Mouse (Mus musculus): ENCODE measurements around the gene Phf21a. TPM values are rescaled to one million over a fixed set of nuclear protein-coding genes. Genes with fewer than 3 reads are reported as not detected.
A peak's percentile ranks its signal among the peaks of the same experiment; 100 is the strongest.

The Phf21a gene
- polyA plus RNA-seq, 1 experiment from 2014 or later: 46.5 TPM

- Histone ChIP-seq H3K4me2 (no peak overlapping the region), H3K36me3 (peaks cover 24% of the 10 kb centered on the region), H3K4me3 (no peak overlapping the region), H3K27ac (no peak overlapping the region), H3K9me3 (no peaks in the 10 kb centered on the region), H3K9ac (no peak overlapping the region), H3K4me1 (peaks cover 8% of the 10 kb centered on the region), H3K27me3 (no peaks in the 10 kb centered on the region)
- no peak for ATAC-seq (ENCODE audit: insufficient number of reproducible peaks, insufficient read depth, low FRiP score, low TSS enrichment, low read depth)
- WGBS: 77% methylated on average over 3 of the region's 3 CpGs
Measured at GRCm38 (mm10) chr2:92316652-92317051, 223.7 kb downstream of the Phf21a start.

GRCm38 (mm10) chr2:92317228-92317627 lies 224.3 kb downstream of the Phf21a start:
- no peak for ATAC-seq (ENCODE audit: insufficient number of reproducible peaks, insufficient read depth, low FRiP score, low TSS enrichment, low read depth)
- no peak overlapping the region for H3K4me2 ChIP-seq
- H3K9ac ChIP-seq: no peak overlapping the region
- no peaks in the 10 kb centered on the region for H3K9me3 ChIP-seq
- no peaks in the 10 kb centered on the region for H3K27me3 ChIP-seq
- H3K27ac ChIP-seq: no peak overlapping the region
- peaks cover 8% of the 10 kb centered on the region for H3K4me1 ChIP-seq
- 82% methylated on average over 5 of the region's 5 CpGs for WGBS
- no peak overlapping the region for H3K4me3 ChIP-seq
- peaks cover 25% of the 10 kb centered on the region for H3K36me3 ChIP-seq

GRCm38 (mm10) chr2:92322669-92323068 lies 229.8 kb downstream of the Phf21a start:
- Histone ChIP-seq H3K9me3 (no peaks in the 10 kb centered on the region), H3K4me2 (no peak overlapping the region), H3K27me3 (no peaks in the 10 kb centered on the region), H3K4me1 (no peaks in the 10 kb centered on the region), H3K36me3 (peaks cover 52% of the 10 kb centered on the region), H3K27ac (no peak overlapping the region), H3K4me3 (no peak overlapping the region), H3K9ac (no peak overlapping the region)
- WGBS: 91% methylated on average over 2 of the region's 2 CpGs
- no peak for ATAC-seq (ENCODE audit: insufficient number of reproducible peaks, insufficient read depth, low FRiP score, low TSS enrichment, low read depth)

GRCm38 (mm10) chr2:92325676-92326075 lies 232.8 kb downstream of the Phf21a start:
- H3K4me3 ChIP-seq: no peak overlapping the region
- no peak overlapping the region for H3K9ac ChIP-seq
- no peaks in the 10 kb centered on the region for H3K27me3 ChIP-seq
- H3K4me1 ChIP-seq: no peaks in the 10 kb centered on the region
- no peak for ATAC-seq (ENCODE audit: insufficient number of reproducible peaks, insufficient read depth, low FRiP score, low TSS enrichment, low read depth)
- no peak overlapping the region for H3K4me2 ChIP-seq
- H3K27ac ChIP-seq: no peak overlapping the region
- no peaks in the 10 kb centered on the region for H3K9me3 ChIP-seq
- H3K36me3 ChIP-seq: peaks cover 72% of the 10 kb centered on the region
- WGBS: 86% methylated on average over 7 of the region's 7 CpGs

- Histone ChIP-seq H3K9ac (no peak overlapping the region), H3K36me3 (peaks cover 72% of the 10 kb centered on the region), H3K27ac (peak overlapping the region; percentile 69), H3K9me3 (no peaks in the 10 kb centered on the region), H3K27me3 (no peaks in the 10 kb centered on the region), H3K4me2 (no peak overlapping the region), H3K4me3 (no peak overlapping the region), H3K4me1 (no peaks in the 10 kb centered on the region)
- 71% methylated on average over 1 of the region's 1 CpGs for WGBS
- ATAC-seq (ENCODE audit: insufficient number of reproducible peaks, insufficient read depth, low FRiP score, low TSS enrichment, low read depth): no peak
Measured at GRCm38 (mm10) chr2:92326221-92326620, 233.3 kb downstream of the Phf21a start.

GRCm38 (mm10) chr2:92327601-92328000 lies 234.7 kb downstream of the Phf21a start:
- no peak overlapping the region for H3K4me2 ChIP-seq
- H3K27me3 ChIP-seq: no peaks in the 10 kb centered on the region
- H3K9me3 ChIP-seq: no peaks in the 10 kb centered on the region
- WGBS: 91% methylated on average over 4 of the region's 4 CpGs
- no peak overlapping the region for H3K27ac ChIP-seq
- H3K4me3 ChIP-seq: no peak overlapping the region
- no peak overlapping the region for H3K9ac ChIP-seq
- ATAC-seq (ENCODE audit: insufficient number of reproducible peaks, insufficient read depth, low FRiP score, low TSS enrichment, low read depth): no peak
- H3K36me3 ChIP-seq: peaks cover 72% of the 10 kb centered on the region
- no peaks in the 10 kb centered on the region for H3K4me1 ChIP-seq

- no peak overlapping the region for H3K9ac ChIP-seq
- no peaks in the 10 kb centered on the region for H3K27me3 ChIP-seq
- 93% methylated on average over 8 of the region's 8 CpGs for WGBS
- ATAC-seq (ENCODE audit: insufficient number of reproducible peaks, insufficient read depth, low FRiP score, low TSS enrichment, low read depth): no peak
- peaks cover 70% of the 10 kb centered on the region for H3K36me3 ChIP-seq
- no peaks in the 10 kb centered on the region for H3K4me1 ChIP-seq
- H3K4me2 ChIP-seq: no peak overlapping the region
- no peak overlapping the region for H3K4me3 ChIP-seq
- H3K27ac ChIP-seq: no peak overlapping the region
- H3K9me3 ChIP-seq: no peaks in the 10 kb centered on the region
Measured at GRCm38 (mm10) chr2:92328206-92328605, 235.3 kb downstream of the Phf21a start.

- Histone ChIP-seq H3K36me3 (peaks cover 83% of the 10 kb centered on the region), H3K4me2 (no peak overlapping the region), H3K4me3 (no peak overlapping the region), H3K27me3 (no peaks in the 10 kb centered on the region), H3K4me1 (no peaks in the 10 kb centered on the region), H3K27ac (no peak overlapping the region), H3K9ac (no peak overlapping the region), H3K9me3 (no peaks in the 10 kb centered on the region)
- no peak for ATAC-seq (ENCODE audit: insufficient number of reproducible peaks, insufficient read depth, low FRiP score, low TSS enrichment, low read depth)
- 63% methylated on average over 2 of the region's 2 CpGs for WGBS
Measured at GRCm38 (mm10) chr2:92330840-92331239, 237.9 kb downstream of the Phf21a start.

GRCm38 (mm10) chr2:92331410-92331809 lies 238.5 kb downstream of the Phf21a start:
- 83% methylated on average over 2 of the region's 2 CpGs for WGBS
- no peak for ATAC-seq (ENCODE audit: insufficient number of reproducible peaks, insufficient read depth, low FRiP score, low TSS enrichment, low read depth)
- Histone ChIP-seq H3K4me1 (no peaks in the 10 kb centered on the region), H3K27ac (no peak overlapping the region), H3K4me2 (no peak overlapping the region), H3K27me3 (no peaks in the 10 kb centered on the region), H3K4me3 (no peak overlapping the region), H3K9me3 (no peaks in the 10 kb centered on the region), H3K9ac (no peak overlapping the region), H3K36me3 (peaks cover 83% of the 10 kb centered on the region)

GRCm38 (mm10) chr2:92331871-92332270 lies 239.0 kb downstream of the Phf21a start:
- ATAC-seq (ENCODE audit: insufficient number of reproducible peaks, insufficient read depth, low FRiP score, low TSS enrichment, low read depth): no peak
- Histone ChIP-seq H3K4me3 (no peak overlapping the region), H3K4me2 (no peak overlapping the region), H3K27ac (no peak overlapping the region), H3K36me3 (peaks cover 79% of the 10 kb centered on the region), H3K27me3 (no peaks in the 10 kb centered on the region), H3K9me3 (no peaks in the 10 kb centered on the region), H3K4me1 (no peaks in the 10 kb centered on the region), H3K9ac (no peak overlapping the region)
- WGBS: 95% methylated on average over 2 of the region's 2 CpGs

GRCm38 (mm10) chr2:92342418-92342817 lies 249.5 kb downstream of the Phf21a start:
- Histone ChIP-seq H3K4me3 (no peak overlapping the region), H3K9ac (no peak overlapping the region), H3K27ac (no peak overlapping the region), H3K4me1 (no peaks in the 10 kb centered on the region), H3K27me3 (no peaks in the 10 kb centered on the region), H3K9me3 (no peaks in the 10 kb centered on the region), H3K4me2 (no peak overlapping the region), H3K36me3 (peaks cover 68% of the 10 kb centered on the region)
- ATAC-seq (ENCODE audit: insufficient number of reproducible peaks, insufficient read depth, low FRiP score, low TSS enrichment, low read depth): no peak

GRCm38 (mm10) chr2:92347191-92347590 lies 254.3 kb downstream of the Phf21a start:
- H3K27ac ChIP-seq: no peak overlapping the region
- no peaks in the 10 kb centered on the region for H3K27me3 ChIP-seq
- no peak for ATAC-seq (ENCODE audit: insufficient number of reproducible peaks, insufficient read depth, low FRiP score, low TSS enrichment, low read depth)
- H3K4me3 ChIP-seq: no peak overlapping the region
- no peaks in the 10 kb centered on the region for H3K9me3 ChIP-seq
- 90% methylated on average over 2 of the region's 2 CpGs for WGBS
- H3K4me2 ChIP-seq: no peak overlapping the region
- peaks cover 83% of the 10 kb centered on the region for H3K36me3 ChIP-seq
- no peaks in the 10 kb centered on the region for H3K4me1 ChIP-seq
- H3K9ac ChIP-seq: no peak overlapping the region
